Mouse (Mus musculus) heart, postnatal 36 days (tissue): ENCODE results near the gene St6galnac4. TPM values are rescaled to one million over a fixed set of nuclear protein-coding genes. Genes with fewer than 3 reads are reported as not detected.

Source experiments
- DNase-seq, 2 experiments: peaks; one replicate each; pipeline ENCODE4 v3.0.0; 2021 to 2022
- intact Hi-C: fragments of 180-260 bp; cut with DNase I; formaldehyde crosslinking; loops from one replicate; pipeline ENCODE4 v1.15.1; 2025
- total RNA-seq, 2 experiments: library from RNA; stranded (reverse); gene quantifications; 2 replicates each; pipeline ENCODE4 v1.2.3; 2021

Gene St6galnac4
- total RNA-seq, 2 experiments from 2014 or later = 18.7 to 21.7 TPM

DNA sequence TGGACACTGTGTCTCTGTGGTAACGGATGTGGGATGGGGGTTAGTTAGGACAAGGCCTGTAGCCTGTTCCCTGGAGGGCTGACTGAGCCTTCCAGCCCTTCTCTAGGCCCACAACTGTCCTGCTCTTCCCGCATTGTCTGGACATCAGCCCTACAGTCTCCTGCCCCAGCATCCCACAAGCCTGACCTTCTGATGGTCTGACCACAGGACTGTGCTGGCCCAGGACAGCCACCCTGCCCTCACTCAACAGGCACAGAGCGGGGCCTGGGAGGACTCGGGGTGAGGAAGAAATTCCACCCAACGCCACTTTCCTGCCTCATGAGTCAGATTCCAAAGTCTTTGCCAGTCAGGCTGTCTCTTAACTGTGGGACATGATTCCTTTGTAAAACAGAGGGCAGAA is 10.8 kb downstream of the St6galnac4 start:
- intact Hi-C loops = no loop called here
- no peak for DNase-seq

DNA sequence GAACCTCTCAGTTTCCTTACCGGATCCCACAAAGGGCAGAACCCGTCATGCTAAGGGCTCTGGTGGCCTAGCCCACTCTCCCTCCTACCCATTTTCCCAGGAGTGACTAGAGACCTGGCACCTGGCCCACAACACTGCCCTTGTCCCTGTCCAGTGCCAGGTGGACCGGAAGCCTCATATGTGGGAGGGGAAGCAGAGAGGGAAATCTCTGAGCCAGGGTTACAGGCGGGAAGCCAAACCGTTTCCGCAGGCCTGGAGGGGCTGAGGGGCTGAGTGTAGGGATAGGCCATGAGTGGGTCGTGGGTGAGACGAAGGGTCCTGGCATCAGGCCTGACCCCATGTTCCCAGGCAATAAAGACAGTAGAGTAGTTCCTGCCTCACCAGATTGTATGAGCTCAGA is 11.6 kb downstream of the St6galnac4 start:
- intact Hi-C loops = no loop called here
- peak; percentile 45 to 47 for DNase-seq

DNA sequence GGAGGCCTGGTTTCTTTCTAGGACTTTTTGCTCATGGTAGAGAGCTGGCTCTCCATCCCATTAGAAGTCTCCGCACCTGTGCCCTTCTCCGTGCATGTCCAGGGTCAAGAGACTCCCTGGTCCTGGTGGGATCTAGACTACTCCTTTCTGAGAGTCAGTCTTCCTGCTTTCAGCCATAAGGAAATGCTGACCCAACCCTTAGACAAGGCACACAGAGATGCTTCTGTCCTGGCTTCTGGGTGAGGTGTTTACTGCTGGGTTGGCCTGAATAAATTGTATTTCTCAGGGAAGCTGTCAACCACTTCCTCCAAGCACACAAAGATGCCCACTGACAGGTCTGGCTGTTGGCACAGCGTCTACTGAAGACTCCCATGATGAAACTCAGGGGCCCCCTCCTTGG is 12.5 kb downstream of the St6galnac4 start, which contains the start of gene St6galnac6:
Gene St6galnac6 (plus strand): TSS at position 301 of the 400 bp plus-strand sequence.
- intact Hi-C loops = loop anchor here (1.0 kb wide), 1 partner anchor 10 kb away; no protein-coding TSS in a partner anchor

GRCm38 (mm10) chr2:32601417-32602065 is 14.6 kb downstream of the St6galnac4 start:
- intact Hi-C loops = loop anchor here (1.0 kb wide), 1 partner anchor 18 kb away; no protein-coding TSS in a partner anchor
- no peak for DNase-seq

More for the DNA sequence above, 12.5 kb downstream of the St6galnac4 start, which contains the start of gene St6galnac6:
- no peak for DNase-seq

GRCm38 (mm10) chr2:32602600-32603054 is 15.7 kb downstream of the St6galnac4 start:
- peak; percentile 90 to 95 for DNase-seq
- intact Hi-C loops = loop anchor here (1.0 kb wide), 1 partner anchor 19 kb away; no protein-coding TSS in a partner anchor

DNA sequence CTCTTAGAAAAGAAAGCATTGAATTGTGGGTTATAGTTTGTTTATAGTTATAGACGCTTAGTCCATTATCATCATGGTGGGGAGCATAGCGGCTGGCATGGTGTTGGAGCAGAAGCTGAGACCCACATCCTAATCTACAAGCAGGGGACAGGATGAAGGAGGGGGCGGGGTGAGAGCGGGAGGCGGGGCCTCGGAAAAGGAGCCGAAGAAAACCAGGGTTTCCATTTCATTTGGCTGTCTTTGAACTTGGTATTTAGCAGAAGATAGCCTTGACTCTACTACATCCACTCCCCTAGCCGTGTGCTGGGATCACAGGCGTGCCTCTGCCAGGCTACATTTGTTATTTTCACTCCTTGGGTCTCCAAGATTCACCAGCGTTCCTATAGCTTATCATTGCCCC is 17.7 kb downstream of the St6galnac4 start:
- DNase-seq = no peak
- intact Hi-C loops = no loop called here

DNA sequence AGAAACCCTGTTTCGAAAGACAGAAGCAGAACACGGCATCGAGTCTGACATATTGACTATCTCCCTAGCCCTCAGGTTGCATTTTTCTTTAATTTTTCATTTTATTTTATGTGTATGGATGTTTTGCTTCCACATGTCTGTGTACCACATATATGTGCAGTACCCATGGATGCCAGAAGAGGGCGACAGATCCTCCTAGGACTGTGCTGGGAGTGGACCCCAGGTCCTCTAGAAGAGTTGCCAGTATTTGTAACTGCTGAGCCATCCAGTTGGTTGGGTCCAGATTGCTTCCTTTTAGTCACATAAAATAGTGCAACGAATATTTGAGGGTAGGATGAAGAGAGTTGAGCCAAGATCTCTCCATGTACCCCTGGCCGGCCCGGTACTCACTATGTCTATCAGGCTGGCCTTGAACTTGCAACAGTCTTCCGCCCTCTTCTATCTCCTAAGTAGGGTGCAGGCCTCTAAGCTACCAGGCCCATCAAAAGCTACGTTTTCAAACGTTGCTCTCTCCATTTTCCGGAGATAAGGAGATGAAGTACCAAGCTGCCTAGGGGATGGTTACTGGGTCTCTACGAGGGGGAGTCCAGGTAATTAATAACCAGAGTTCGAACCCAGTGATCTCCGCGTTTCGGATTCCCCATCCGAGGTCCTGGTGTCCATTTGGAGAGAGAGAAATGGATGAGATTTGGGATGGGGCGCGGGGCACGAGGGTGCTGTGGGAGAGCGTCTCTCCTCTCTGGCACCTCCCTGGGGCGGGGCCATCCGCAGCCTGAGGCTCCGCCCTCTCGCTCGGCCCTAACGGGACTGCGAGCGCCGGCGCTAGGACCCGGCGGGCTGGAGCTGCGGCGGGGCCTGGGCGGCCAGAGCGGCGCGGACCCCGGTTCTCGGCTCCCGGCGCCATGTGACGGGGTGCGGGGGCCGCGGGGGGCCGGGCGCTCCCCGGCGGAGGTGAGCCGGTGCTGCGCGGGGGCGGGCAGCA is 19.6 kb downstream of the St6galnac4 start:
- intact Hi-C loops = no loop called here

DNA sequence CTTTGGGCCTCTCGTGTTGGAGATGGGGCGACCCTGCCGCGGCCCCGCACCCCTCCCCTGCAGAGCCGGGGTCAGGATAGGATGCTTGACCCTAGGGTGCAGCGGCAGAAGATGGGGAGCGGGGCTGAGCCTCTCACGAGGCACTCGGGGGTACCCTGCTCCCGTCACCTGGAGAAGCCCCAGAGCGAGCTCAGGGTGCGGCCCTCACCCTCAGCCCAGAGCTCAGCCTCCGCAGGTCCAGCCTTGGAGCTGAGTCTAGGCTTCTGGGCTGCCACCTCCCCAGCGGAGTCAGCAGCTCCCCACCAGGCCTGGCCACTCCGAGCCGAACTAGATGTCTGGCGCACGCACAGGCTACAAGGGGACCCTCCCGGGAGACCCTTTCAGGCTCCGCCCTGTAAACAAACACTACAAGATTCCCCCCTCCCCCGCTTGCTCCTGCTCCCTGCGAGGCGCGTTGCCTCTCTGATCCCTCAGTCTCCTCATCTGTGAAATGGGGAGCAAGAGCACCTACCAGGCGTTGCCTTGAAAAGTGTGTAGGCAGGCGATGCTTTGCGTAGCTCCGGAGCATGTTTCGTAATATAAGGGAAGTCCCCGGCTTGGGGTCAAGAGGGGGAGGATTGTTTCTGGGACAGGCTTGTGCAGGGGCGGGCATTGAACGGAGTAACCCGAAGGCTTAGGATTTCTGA is 20.5 kb downstream of the St6galnac4 start:
- intact Hi-C loops = no loop called here
- peak; percentile 46 to 66 for DNase-seq

More for the DNA sequence above, 19.6 kb downstream of the St6galnac4 start:
- peak; percentile 86 to 90 for DNase-seq

- intact Hi-C loops = no loop called here
- DNase-seq = peak; percentile 76 to 86
Observed at GRCm38 (mm10) chr2:32608141-32608777, 21.4 kb downstream of the St6galnac4 start.

GRCm38 (mm10) chr2:32608778-32609435 is 22.0 kb downstream of the St6galnac4 start:
- no peak for DNase-seq
- intact Hi-C loops = no loop called here

GRCm38 (mm10) chr2:32610610-32611229 is 23.8 kb downstream of the St6galnac4 start:
- intact Hi-C loops = no loop called here
- DNase-seq = peak; percentile 60 to 72

- no peak for DNase-seq
- intact Hi-C loops = no loop called here
Observed at GRCm38 (mm10) chr2:32612274-32612673, 25.4 kb downstream of the St6galnac4 start.

DNA sequence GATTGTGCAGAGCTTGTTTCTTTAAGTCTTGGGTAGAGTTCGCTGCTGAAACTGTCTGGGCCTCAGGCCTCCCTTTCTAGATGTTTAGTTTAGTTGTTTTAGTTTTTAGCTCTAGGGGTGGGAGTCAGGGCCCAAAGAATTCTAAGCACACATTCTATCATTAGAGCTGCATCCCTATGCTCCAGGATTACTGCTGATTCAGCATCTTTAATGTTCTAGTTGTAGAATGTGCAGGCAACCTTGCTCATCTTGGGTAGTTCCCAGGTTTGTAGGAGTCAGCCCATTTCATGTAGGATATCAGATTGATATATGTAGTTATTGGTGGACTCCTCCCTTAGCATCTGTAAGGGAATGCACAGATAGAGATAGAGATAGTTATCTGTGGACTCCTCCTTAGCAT is 30.2 kb downstream of the St6galnac4 start:
- intact Hi-C loops = loop anchor here (5.0 kb wide), 1 partner anchor 35 kb away; no protein-coding TSS in a partner anchor
- no peak for DNase-seq

- no peak for DNase-seq
- intact Hi-C loops = loop anchor here (5.0 kb wide), 1 partner anchor 35 kb away; no protein-coding TSS in a partner anchor
Observed at GRCm38 (mm10) chr2:32617601-32618000, 30.7 kb downstream of the St6galnac4 start.

DNA sequence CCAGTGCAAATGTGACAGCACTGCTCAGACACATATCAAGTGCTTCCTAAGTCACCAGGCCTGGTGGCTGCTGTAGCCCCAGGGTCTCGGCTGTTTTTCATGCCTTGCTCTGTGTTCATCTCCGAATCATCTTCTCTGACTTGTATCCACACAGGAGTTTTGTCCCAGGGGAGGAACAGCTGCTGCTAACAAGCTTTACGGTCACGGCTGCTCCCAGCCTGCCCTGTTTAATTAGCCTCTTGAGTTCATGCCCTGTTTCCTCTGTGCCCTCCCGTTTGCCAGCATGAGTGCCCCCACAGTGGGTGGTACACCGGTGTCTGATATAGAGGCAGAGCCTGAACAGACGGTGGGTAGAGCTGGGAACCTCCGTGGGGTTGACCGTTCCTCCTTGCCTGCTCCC is 31.2 kb downstream of the St6galnac4 start:
- intact Hi-C loops = loop anchor here (5.0 kb wide), 1 partner anchor 36 kb away; no protein-coding TSS in a partner anchor

GRCm38 (mm10) chr2:32620682-32621516 is 34.0 kb downstream of the St6galnac4 start:
- DNase-seq = peak; percentile 72 to 74
- intact Hi-C loops = loop anchor here (10.0 kb wide), 1 partner anchor 234 kb away; no protein-coding TSS in a partner anchor

More for the DNA sequence above, 31.2 kb downstream of the St6galnac4 start:
- no peak for DNase-seq

- DNase-seq = no peak
- intact Hi-C loops = loop anchor here (10.0 kb wide), 1 partner anchor 233 kb away; no protein-coding TSS in a partner anchor
Observed at GRCm38 (mm10) chr2:32621517-32621859, 34.6 kb downstream of the St6galnac4 start, which contains the start of gene Ak1. Gene Ak1 (plus strand): TSS chr2:32621758.
